Mouse (Mus musculus) thymus, postnatal 14 days (tissue): ENCODE data around the gene Rarres2.
"Not testable (repeated sequence)": the region's sequence is repeated elsewhere in the genome, so short reads cannot be mapped to it uniquely, and the experiment has no call there.

ENCODE experiments used
- DNase-seq: peaks from one replicate; pipeline ENCODE4 v3.0.0; 2021

The Rarres2 gene

GRCm38 (mm10) chr6:48538841-48539737, 33.5 kb downstream of the Rarres2 start:
- DNase-seq, result peak; percentile 77

- DNase-seq, result peak; percentile 39
Measured at GRCm38 (mm10) chr6:48537105-48537954, 35.3 kb downstream of the Rarres2 start, which contains the start of gene Atp6v0e2. Gene Atp6v0e2 (plus strand): TSS chr6:48537615.

- no peak for DNase-seq
Measured at GRCm38 (mm10) chr6:48536091-48536490, 36.5 kb downstream of the Rarres2 start.

- DNase-seq, result no peak
Measured at GRCm38 (mm10) chr6:48534913-48535312, 37.7 kb downstream of the Rarres2 start.

- no peak for DNase-seq
Measured at GRCm38 (mm10) chr6:48533475-48533874, 39.1 kb downstream of the Rarres2 start.

- no peak for DNase-seq
Measured at GRCm38 (mm10) chr6:48530862-48531261, 41.7 kb downstream of the Rarres2 start.

- DNase-seq, result no peak
Measured at GRCm38 (mm10) chr6:48529871-48530440, 42.6 kb downstream of the Rarres2 start.

GRCm38 (mm10) chr6:48529261-48529660, 43.3 kb downstream of the Rarres2 start:
- DNase-seq, result peak; percentile 16

- no peak for DNase-seq
Measured at GRCm38 (mm10) chr6:48527901-48528300, 44.7 kb downstream of the Rarres2 start.

GRCm38 (mm10) chr6:48524882-48525281, 47.7 kb downstream of the Rarres2 start:
- DNase-seq, result not testable (repeated sequence)
